Mouse (Mus musculus) heart, embryonic 11.5 days (tissue): Measurements from ENCODE around the gene Sept8. TPM values are rescaled to one million over a fixed set of nuclear protein-coding genes. Genes with fewer than 3 reads are reported as not detected.
A peak's percentile ranks its signal among the peaks of the same experiment; 100 is the strongest.

ENCODE experiments used
- ATAC-seq: fragments of 200-750 bp; cut with Nextera tagmentation; replicated peaks from 2 replicates; pipeline ENCODE4 v1.8.0; 2017; ENCODE audit warnings: moderate library complexity; ENCODE audit not compliant: insufficient number of reproducible peaks, low FRiP score, low TSS enrichment
- H3K27ac ChIP-seq: fragments of 300-500 bp; sonication (generic); 2 replicates; pipeline ENCODE4 v1.5.1; 2014; ENCODE audit warnings: mild to moderate bottlenecking, low read depth, low read length
- H3K27me3 ChIP-seq: fragments of 300-500 bp; sonication (generic); 2 replicates; pipeline ENCODE4 v1.6.1; 2014; ENCODE audit warnings: mild to moderate bottlenecking, low read length, mixed read lengths; ENCODE audit not compliant: control insufficient read depth, insufficient read depth
- H3K36me3 ChIP-seq: fragments of 300-500 bp; sonication (generic); 2 replicates; pipeline ENCODE4 v1.6.1; 2014; ENCODE audit warnings: mild to moderate bottlenecking, low read length, moderate library complexity, mixed read lengths; ENCODE audit not compliant: control insufficient read depth, insufficient read depth
- H3K4me1 ChIP-seq: fragments of 300-500 bp; sonication (generic); 2 replicates; pipeline ENCODE4 v1.6.1; 2014; ENCODE audit warnings: low read length; ENCODE audit not compliant: control insufficient read depth, insufficient read depth
- H3K4me2 ChIP-seq: fragments of 300-500 bp; sonication (generic); 2 replicates; pipeline ENCODE4 v1.6.1; 2014; ENCODE audit warnings: mild to moderate bottlenecking, moderate library complexity
- H3K4me3 ChIP-seq: fragments of 300-500 bp; sonication (generic); 2 replicates; pipeline ENCODE4 v1.5.1; 2014; ENCODE audit warnings: low read depth, low read length
- H3K9ac ChIP-seq: fragments of 300-500 bp; sonication (generic); 2 replicates; pipeline ENCODE4 v1.6.1; 2014; ENCODE audit warnings: mild to moderate bottlenecking, low read depth, low read length, moderate library complexity
- H3K9me3 ChIP-seq: fragments of 300-500 bp; sonication (generic); replicated peaks from 2 replicates; pipeline ENCODE4 v1.6.1; 2016; ENCODE audit warnings: low read length; ENCODE audit not compliant: control insufficient read depth
- whole genome bisulfite sequencing: fragments of 180-500 bp; shearing (Covaris S2); extraction: QIAGEN DNeasy Blood & Tissue Kit; methylation state at CpG from one replicate; pipeline ENCODE4 v1.1.7; 2014; ENCODE audit not compliant: insufficient replicate concordance; 5-methylcytosine and 5-hydroxymethylcytosine counted together
- polyA plus RNA-seq: library from polyadenylated mRNA; unstranded; fragments of >200 nt; fragmentation: Nextera tagmentation; extraction: Ambion mirVana; gene quantifications from 2 replicates; pipeline ENCODE4 v1.2.1, GENCODE M21; 2014

The Sept8 gene
- polyA plus RNA-seq, 1 experiment from 2014 or later = 18.8 TPM

- Histone ChIP-seq H3K9ac (no peak overlapping the region), H3K27me3 (no peaks in the 10 kb centered on the region), H3K4me1 (no peaks in the 10 kb centered on the region), H3K4me3 (no peak overlapping the region), H3K4me2 (peak overlapping the region; percentile 37), H3K9me3 (no peaks in the 10 kb centered on the region), H3K36me3 (0 out of 2 replicates have a peak, but pooled peaks cover 6% of the 10 kb centered on the region), H3K27ac (no peak overlapping the region)
- ATAC-seq = no peak
- WGBS = 39% methylated on average over 15 of the region's 15 CpGs
These were observed 71.3 kb downstream of the Sept8 start for GRCm38 (mm10) chr11:53590368-53590768.

GRCm38 (mm10) chr11:53591116-53591515, 72.1 kb downstream of the Sept8 start:
- no peaks in the 10 kb centered on the region for H3K4me1 ChIP-seq
- no peak overlapping the region for H3K4me2 ChIP-seq
- no peak overlapping the region for H3K27ac ChIP-seq
- WGBS = 88% methylated on average over 5 of the region's 5 CpGs
- no peak for ATAC-seq
- H3K27me3 ChIP-seq = no peaks in the 10 kb centered on the region
- 0 out of 2 replicates have a peak, but pooled peaks cover 4% of the 10 kb centered on the region for H3K36me3 ChIP-seq
- no peak overlapping the region for H3K9ac ChIP-seq
- H3K4me3 ChIP-seq = no peak overlapping the region
- H3K9me3 ChIP-seq = no peaks in the 10 kb centered on the region

Other genes starting within 250 kb of the Sept8 start
- gene Hspa4, start 218.8 kb upstream of the Sept8 start, polyA plus RNA-seq = 84.1 and 101 TPM in 2 replicates
- 21.3 and 24.9 TPM in 2 replicates for gene Zcchc10, start 194.6 kb upstream of the Sept8 start, polyA plus RNA-seq
- 29.3 and 54.4 TPM in 2 replicates for gene Aff4, start 168.4 kb upstream of the Sept8 start, polyA plus RNA-seq
- not detected in 2 replicates for gene Leap2, start 96.1 kb upstream of the Sept8 start, polyA plus RNA-seq
- gene Uqcrq, start 88.4 kb upstream of the Sept8 start, polyA plus RNA-seq = 1,123 and 1,162 TPM in 2 replicates
- gene Gdf9, start 88.2 kb upstream of the Sept8 start, polyA plus RNA-seq = 0.76 and 1.4 TPM in 2 replicates
- gene Gm10447, start 62.1 kb upstream of the Sept8 start, polyA plus RNA-seq = 0.13 TPM in 1 of 2 replicates, not detected in the other
- gene Shroom1, start 62.1 kb upstream of the Sept8 start, polyA plus RNA-seq = 3.3 and 3.7 TPM in 2 replicates
- not detected in 2 replicates for gene Gm9837, start 48.8 kb upstream of the Sept8 start, polyA plus RNA-seq
- 0.29 TPM in 1 of 2 replicates, not detected in the other for gene Gm9945, start 39.1 kb upstream of the Sept8 start, polyA plus RNA-seq
- gene Sowaha, start 39.0 kb upstream of the Sept8 start, polyA plus RNA-seq = 0.41 and 0.73 TPM in 2 replicates
- gene Kif3a, start 48.1 kb downstream of the Sept8 start, polyA plus RNA-seq = 31.9 and 38.6 TPM in 2 replicates
- 0.86 and 1.8 TPM in 2 replicates for gene Il4, start 99.4 kb downstream of the Sept8 start, polyA plus RNA-seq
- not detected in 2 replicates for gene Il13, start 115.4 kb downstream of the Sept8 start, polyA plus RNA-seq
- 19.5 and 22.4 TPM in 2 replicates for gene Rad50, start 188.1 kb downstream of the Sept8 start, polyA plus RNA-seq
- gene Il5, start 201.5 kb downstream of the Sept8 start, polyA plus RNA-seq = not detected in 2 replicates